Mouse (Mus musculus): Measurements from ENCODE around the gene Tmem245. TPM values are rescaled to one million over a fixed set of nuclear protein-coding genes. Genes with fewer than 3 reads are reported as not detected.
A peak's percentile ranks its signal among the peaks of the same experiment; 100 is the strongest.

The Tmem245 gene
- 8.7 and 11.0 TPM in 2 replicates for polyA plus RNA-seq (2012; ENCODE audit: insufficient read depth, insufficient read length, missing spikeins)

DNA sequence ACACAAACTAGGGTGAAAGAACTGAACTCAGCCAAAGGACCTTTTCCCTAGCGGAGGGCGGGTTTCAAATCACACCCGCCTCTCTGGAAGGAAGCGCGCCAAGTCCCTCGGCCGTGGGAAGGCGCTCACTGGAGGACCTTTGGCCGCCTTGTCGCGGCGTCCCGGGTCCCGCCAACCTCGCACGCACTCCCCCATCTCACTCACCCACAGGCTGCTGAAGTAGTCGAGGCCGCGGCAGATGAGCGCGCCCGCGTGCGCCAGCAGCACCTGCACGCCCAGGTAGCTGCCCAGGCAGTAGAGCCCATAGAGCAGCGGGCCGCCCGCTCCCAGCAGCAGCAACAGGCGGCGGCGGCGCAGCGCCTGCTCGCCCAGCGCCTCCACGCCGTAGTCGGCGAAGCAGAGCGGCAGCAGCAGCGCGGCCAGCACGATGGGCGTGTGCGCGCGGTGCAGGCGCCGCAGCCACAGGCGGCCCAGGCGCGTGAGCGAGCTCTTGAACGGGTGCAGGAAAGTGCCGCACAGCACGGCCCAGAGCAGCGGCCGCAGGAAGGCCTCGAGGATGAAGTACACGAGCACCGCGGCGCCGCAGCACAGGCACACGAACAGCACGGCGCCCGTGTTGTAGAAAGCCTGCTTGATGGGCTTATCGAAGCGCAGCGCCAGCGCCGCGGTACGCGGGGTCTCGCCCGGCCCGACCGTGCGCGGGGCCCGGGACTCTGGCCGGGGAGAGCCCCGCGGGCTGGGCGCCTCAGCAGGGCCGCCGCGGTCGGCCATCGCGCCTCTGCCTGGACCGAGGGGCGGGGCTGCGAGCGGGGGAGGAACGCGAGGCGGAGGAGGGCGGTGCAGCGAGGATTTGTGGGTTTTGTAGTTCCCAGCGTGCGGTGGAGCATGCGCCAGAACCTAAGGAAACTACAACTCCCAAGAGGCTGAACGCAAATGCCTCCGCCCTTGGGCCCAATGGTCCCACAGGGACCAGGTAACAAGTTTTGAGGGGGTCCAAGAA lies at the start of gene Tmem245:
Gene Tmem245, minus strand, starts transcription at position 797 of the 1,000 bp plus-strand sequence.
- peak within 1 kb of the TSS; percentile 91 for H3K4me3 ChIP-seq (ENCODE audit: insufficient read depth, low read length)
- peaks cover 40% of the 10 kb centered on the region for H3K4me1 ChIP-seq (ENCODE audit: control insufficient read depth, insufficient read depth, low read length)
- peak within 1 kb of the TSS; percentile 27 for H3K27ac ChIP-seq (ENCODE audit: insufficient read depth, low read depth, low read length)
- TF ChIP-seq CTCF (IDR thresholded peaks at IDR 0.05; ENCODE audit: low read depth, low read length) (no peak), POLR2A (IDR thresholded peaks at IDR 0.05; ENCODE audit: borderline replicate concordance, low read depth, low read length) (0 out of 2 replicates have a peak, but pooled peaks have one; percentile 53)

DNA sequence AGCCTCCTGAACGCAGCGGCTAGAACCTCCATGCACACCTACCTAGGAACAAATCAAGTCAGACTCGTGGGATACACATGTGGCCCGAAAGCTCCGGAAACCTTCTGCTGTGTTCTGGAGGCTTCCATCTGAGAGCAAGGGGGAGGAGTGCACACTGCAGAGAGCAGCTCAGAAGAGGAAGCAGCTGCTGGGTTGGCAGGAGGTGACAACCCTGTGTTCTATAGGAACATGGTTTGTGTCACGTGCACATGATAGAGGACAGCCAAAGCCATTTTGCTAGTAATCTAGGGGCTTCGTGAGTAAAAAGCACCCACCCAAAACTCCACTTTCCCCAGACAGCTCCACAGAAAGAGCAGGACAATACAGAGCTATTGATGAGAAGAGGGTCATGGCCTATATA lies 46.1 kb upstream of the Tmem245 start:
- no peak for TF ChIP-seq CTCF (IDR thresholded peaks at IDR 0.05; ENCODE audit: low read depth, low read length)
- no peak for TF ChIP-seq POLR2A (IDR thresholded peaks at IDR 0.05; ENCODE audit: borderline replicate concordance, low read depth, low read length)
- no peak overlapping the region for H3K4me3 ChIP-seq (ENCODE audit: insufficient read depth, low read length)
- H3K4me1 ChIP-seq (ENCODE audit: control insufficient read depth, insufficient read depth, low read length), result peaks cover 3% of the 10 kb centered on the region
- no peak overlapping the region for H3K27ac ChIP-seq (ENCODE audit: insufficient read depth, low read depth, low read length)

DNA sequence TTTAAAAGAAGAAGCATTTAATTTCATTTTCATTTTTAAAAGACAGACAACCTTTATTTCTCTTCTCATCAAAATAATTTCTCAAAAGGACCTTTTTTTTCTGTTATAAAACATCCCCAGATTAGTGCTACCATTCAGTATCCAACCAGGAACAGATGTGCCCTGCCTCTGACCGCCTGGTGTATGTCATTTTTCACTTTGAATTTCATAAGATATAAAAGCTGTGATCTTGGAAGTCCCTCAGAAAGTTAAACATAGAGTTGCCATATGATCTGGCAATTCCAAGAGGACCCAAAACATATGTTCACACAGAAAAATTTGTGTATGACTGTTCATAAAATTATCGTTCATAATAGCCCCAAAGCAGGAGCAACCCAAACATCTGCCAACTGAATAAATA lies 44.7 kb upstream of the Tmem245 start:
- Histone ChIP-seq H3K4me3 (ENCODE audit: insufficient read depth, low read length) (no peak overlapping the region), H3K4me1 (ENCODE audit: control insufficient read depth, insufficient read depth, low read length) (peaks cover 3% of the 10 kb centered on the region), H3K27ac (ENCODE audit: insufficient read depth, low read depth, low read length) (no peak overlapping the region)
- no peak for TF ChIP-seq POLR2A (IDR thresholded peaks at IDR 0.05; ENCODE audit: borderline replicate concordance, low read depth, low read length)
- TF ChIP-seq CTCF (IDR thresholded peaks at IDR 0.05; ENCODE audit: low read depth, low read length), result no peak

DNA sequence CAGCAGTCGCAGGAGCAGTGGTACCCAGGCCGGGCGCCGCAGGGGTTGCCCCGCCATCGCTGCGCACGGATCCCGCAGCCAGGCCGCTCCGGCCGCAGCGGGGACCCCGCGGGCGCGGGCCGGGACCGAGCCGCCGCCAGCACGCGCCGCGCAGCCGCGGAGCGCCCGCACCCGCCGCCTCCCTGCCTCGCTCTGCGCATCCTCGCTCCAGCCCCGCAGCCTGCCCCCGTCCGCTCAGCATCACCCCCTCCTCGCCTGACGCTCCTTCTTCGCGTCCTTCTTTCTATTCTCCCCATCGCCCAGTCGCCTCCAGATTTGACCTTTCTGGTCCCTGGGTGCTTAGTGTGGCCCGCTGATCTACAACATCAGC lies 43.0 kb upstream of the Tmem245 start, which contains the start of gene Frrs1l:
Gene Frrs1l, minus strand, starts transcription at position 177 of the 370 bp plus-strand sequence.
- Histone ChIP-seq H3K4me1 (ENCODE audit: control insufficient read depth, insufficient read depth, low read length) (peaks cover 3% of the 10 kb centered on the region), H3K4me3 (ENCODE audit: insufficient read depth, low read length) (peak within 1 kb of the TSS; percentile 5; the same call in 1 of the 2 replicates), H3K27ac (ENCODE audit: insufficient read depth, low read depth, low read length) (no peak within 1 kb of the TSS)
- TF ChIP-seq CTCF (IDR thresholded peaks at IDR 0.05; ENCODE audit: low read depth, low read length) (no peak), POLR2A (IDR thresholded peaks at IDR 0.05; ENCODE audit: borderline replicate concordance, low read depth, low read length) (no peak)

DNA sequence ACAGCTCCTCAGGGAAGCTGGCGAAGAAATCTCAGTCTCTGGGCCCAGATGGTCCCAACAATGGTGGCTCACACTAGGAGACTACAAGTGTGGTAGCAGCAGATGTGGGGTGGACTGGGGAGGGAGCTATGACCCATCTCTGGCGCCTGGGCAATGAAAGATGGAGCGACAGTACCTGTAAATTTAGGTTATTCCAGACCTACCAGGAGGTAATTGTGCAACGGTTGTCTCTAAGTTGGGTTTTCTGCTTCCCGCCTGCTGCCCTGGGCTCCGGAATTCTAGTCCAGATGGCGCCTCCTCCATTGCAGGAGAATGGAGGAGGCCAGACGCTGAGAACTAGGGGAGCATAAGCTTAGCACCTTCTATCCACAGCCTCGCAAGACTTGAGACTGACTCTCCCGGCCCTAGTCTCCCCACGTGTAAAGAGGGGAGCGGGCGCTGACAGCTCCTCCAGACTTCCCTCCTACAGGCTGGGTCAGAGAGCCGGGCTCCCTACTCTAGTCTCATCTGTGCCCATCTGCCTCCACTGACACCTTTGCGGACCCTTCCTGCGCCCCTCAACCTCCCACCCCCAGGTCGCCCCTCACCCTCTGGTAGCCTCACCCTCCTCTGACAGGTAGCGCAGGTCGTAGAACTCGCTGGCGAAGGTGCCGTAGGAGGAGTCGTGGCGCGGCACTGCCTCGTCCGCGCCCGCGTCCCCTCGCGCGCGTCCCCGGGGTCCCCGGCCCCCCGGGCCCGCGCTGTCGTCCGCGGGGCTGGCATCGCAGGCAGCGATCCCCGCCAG lies 42.4 kb upstream of the Tmem245 start:
- no peak overlapping the region for H3K27ac ChIP-seq (ENCODE audit: insufficient read depth, low read depth, low read length)
- TF ChIP-seq CTCF (IDR thresholded peaks at IDR 0.05; ENCODE audit: low read depth, low read length) (no peak), POLR2A (IDR thresholded peaks at IDR 0.05; ENCODE audit: borderline replicate concordance, low read depth, low read length) (no peak)
- peak overlapping the region; percentile 5; the same call in 1 of the 2 replicates for H3K4me3 ChIP-seq (ENCODE audit: insufficient read depth, low read length)
- peaks cover 3% of the 10 kb centered on the region for H3K4me1 ChIP-seq (ENCODE audit: control insufficient read depth, insufficient read depth, low read length)

DNA sequence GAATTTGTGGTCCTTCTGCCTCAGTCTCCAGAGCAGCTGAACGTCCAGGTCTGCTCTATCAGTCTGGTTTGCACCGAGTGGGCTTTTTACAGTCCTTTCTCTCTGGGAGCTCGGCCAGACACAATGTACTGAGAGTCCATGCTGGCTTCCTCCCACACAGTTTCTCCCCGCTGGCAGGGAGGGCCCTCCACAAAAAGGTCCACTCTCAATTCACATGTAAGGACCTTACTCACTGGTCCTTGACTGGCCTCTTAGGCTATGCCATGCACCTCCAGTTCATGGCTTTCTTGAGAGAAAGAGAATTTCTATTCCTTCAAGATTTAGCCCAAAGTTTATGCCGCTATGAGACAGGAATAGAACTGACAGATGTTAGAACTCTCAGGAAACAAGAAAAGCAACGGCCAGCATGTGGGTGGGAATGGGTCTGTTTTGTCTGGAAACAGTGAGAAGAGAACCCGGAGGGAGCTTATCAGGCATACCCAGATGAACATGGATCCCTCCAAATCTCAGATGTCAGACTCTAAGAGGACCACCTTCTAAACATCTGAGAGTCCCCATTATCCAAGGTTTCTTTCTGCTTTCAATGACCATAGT lies 18.4 kb upstream of the Tmem245 start:
- no peaks in the 10 kb centered on the region for H3K4me1 ChIP-seq (ENCODE audit: control insufficient read depth, insufficient read depth, low read length)
- TF ChIP-seq CTCF (IDR thresholded peaks at IDR 0.05; ENCODE audit: low read depth, low read length), result no peak
- no peak for TF ChIP-seq POLR2A (IDR thresholded peaks at IDR 0.05; ENCODE audit: borderline replicate concordance, low read depth, low read length)
- no peak overlapping the region for H3K27ac ChIP-seq (ENCODE audit: insufficient read depth, low read depth, low read length)
- no peak overlapping the region for H3K4me3 ChIP-seq (ENCODE audit: insufficient read depth, low read length)

DNA sequence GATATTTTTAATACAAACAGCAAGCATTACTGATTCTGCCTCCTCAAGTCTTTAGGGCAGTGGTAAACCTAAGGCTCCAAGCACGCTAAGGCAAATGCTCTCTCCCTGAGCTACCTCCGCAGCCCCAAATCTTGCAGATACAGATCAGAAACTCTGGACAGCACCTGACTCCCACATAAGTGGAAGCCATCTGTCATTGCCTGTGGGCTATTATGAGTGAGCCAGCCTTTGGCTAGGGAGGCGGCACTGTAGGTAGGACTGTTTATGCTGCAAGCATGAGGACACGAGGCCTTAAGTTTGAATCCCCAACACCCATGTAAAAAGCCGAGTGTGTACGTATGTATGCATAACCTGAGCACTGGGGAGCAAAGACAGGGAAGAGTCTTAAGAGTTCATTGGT lies 16.4 kb upstream of the Tmem245 start:
- TF ChIP-seq CTCF (IDR thresholded peaks at IDR 0.05; ENCODE audit: low read depth, low read length), result no peak
- no peak for TF ChIP-seq POLR2A (IDR thresholded peaks at IDR 0.05; ENCODE audit: borderline replicate concordance, low read depth, low read length)
- no peak overlapping the region for H3K4me3 ChIP-seq (ENCODE audit: insufficient read depth, low read length)
- H3K27ac ChIP-seq (ENCODE audit: insufficient read depth, low read depth, low read length), result no peak overlapping the region
- H3K4me1 ChIP-seq (ENCODE audit: control insufficient read depth, insufficient read depth, low read length), result no peaks in the 10 kb centered on the region

DNA sequence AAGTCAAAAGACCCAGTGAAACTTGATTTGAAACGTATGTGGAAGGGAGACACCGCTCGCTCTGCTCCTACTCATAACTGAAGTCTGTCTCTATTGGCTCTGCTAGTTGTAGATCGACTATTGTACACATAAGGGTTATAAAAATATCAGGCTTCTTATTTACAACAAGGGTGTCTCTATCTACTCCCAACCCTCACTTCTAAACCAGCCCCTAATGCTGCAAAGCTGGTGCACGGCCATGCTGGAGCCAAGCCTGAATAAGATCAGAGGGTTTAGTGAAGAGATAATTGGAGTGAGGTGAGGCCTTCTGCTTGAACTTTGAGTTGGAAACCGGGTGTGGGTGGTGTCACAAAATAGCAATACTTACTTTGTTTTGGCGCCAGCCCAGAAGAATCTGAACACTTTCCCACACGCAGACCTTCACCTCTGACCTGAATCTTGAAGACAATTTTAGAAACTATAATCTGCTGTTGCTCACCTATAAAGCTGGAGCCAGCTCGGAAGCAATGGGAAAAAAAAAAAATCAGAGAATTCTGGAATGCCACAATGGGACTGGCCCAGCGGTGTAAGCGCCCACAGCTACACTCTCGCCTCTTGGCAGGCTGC lies 14.2 kb upstream of the Tmem245 start:
- Histone ChIP-seq H3K4me1 (ENCODE audit: control insufficient read depth, insufficient read depth, low read length) (no peaks in the 10 kb centered on the region), H3K4me3 (ENCODE audit: insufficient read depth, low read length) (no peak overlapping the region), H3K27ac (ENCODE audit: insufficient read depth, low read depth, low read length) (no peak overlapping the region)
- TF ChIP-seq CTCF (IDR thresholded peaks at IDR 0.05; ENCODE audit: low read depth, low read length) (no peak), POLR2A (IDR thresholded peaks at IDR 0.05; ENCODE audit: borderline replicate concordance, low read depth, low read length) (no peak)

DNA sequence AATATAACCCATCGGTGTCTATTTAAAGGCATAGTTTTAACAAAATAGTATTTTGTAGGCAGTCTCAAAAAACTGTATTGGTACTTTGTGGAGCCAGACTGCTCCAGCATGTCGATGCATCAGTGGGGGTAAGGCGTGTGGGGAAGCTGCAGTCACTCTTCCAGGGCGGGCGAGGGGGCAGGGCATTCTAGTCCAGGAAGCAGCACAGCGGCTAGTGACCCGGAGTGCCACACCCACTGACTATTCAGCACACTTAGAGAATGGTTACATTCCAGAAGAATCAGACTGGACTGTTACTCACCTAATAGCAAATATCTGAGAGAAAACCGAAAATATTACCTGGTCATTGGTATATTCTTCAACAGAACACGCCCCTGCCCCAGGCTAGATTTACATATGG lies 10.3 kb upstream of the Tmem245 start:
- H3K27ac ChIP-seq (ENCODE audit: insufficient read depth, low read depth, low read length), result no peak overlapping the region
- TF ChIP-seq CTCF (IDR thresholded peaks at IDR 0.05; ENCODE audit: low read depth, low read length), result no peak
- no peak for TF ChIP-seq POLR2A (IDR thresholded peaks at IDR 0.05; ENCODE audit: borderline replicate concordance, low read depth, low read length)
- H3K4me3 ChIP-seq (ENCODE audit: insufficient read depth, low read length), result no peak overlapping the region
- peaks cover 2% of the 10 kb centered on the region; the same call in 1 of the 2 replicates for H3K4me1 ChIP-seq (ENCODE audit: control insufficient read depth, insufficient read depth, low read length)
